Comparison of ENCODE assay signal across 9 mouse cellular contexts in the genomic region with DNA sequence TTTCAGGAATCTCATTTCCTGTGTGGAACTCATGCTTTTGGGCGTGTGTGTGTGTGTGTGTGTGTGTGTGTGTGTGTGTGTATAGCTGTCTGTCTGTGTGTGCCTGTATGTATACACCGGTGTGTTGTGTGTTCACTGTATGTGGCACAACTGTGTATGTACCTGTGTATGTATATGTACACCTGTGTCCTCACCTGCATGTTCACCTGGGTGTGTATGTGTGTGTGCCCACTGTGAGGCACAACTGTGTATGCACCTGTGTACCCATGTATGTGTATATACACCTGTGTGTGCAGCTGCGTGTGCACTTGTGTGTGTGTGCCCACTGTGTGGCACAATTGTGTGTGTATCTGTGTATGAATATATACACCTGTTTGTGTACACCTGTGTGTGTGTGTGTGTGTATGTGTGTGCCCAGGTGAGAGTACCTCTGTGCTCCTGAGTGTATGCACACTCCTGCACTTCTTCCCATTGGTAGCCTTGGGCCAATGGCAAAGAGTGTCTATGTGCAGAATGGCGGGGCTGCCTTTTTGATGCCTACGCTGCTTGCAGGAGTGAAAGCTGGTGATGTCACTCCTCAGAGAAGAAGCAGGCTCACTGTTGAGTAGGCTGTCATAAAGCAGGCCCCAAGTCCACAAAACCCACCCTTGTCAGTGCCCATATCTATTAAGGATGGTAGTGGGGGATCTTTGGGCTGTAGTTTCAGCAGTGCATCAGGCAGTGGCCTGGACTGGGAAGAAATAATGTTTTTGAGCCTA.
A peak's percentile ranks its signal among the peaks of the same experiment; 100 is the strongest.
DNase-seq lines count a peak whose midpoint lies in the region; ATAC-seq and TF ChIP-seq lines count a peak whose summit lies in the region.
"Had no signal": no experiment of that assay in that cellular context is flagged by ENCODE, and none has a peak within 500 bp of the region (broad histone marks: within the 10 kb centered on the region; RNA-seq: fewer than 3 reads in every experiment).

No protein-coding gene starts in this region.

- ATAC-seq in heart, embryonic 15.5 days (replicated peaks; ENCODE audit: insufficient number of reproducible peaks, insufficient read depth, low FRiP score, low read depth) = no peak
- peak; percentile 20; the same call in 1 of the 2 replicates for ATAC-seq in forebrain, postnatal 0 days
- peak; percentile 50 for ATAC-seq in midbrain, embryonic 12.5 days (ENCODE audit: low FRiP score, low read depth)
- ATAC-seq: CD4-positive, CD25-positive, alpha-beta regulatory T cell, adult 4 months had no signal

- intact Hi-C loops in heart, postnatal 14 days (cut with DNase I) = no loop called here

- peaks cover 45% of the 10 kb centered on the region for H3K4me1 ChIP-seq in heart, embryonic 15.5 days (replicated peaks)
- no peaks in the 10 kb centered on the region for H3K4me1 ChIP-seq in forebrain, postnatal 0 days (ENCODE audit: insufficient read depth)
- H3K4me1 ChIP-seq in midbrain, embryonic 12.5 days = peaks cover 55% of the 10 kb centered on the region
- no peaks in the 10 kb centered on the region for H3K4me1 ChIP-seq in cerebellum, adult 2 months (ENCODE audit: control insufficient read depth, insufficient read depth, low read length)

- no peak for TF ChIP-seq CTCF in forebrain, postnatal 0 days (IDR thresholded peaks at IDR 0.05; ENCODE audit: low read depth)
- TF ChIP-seq CTCF in cerebellum, adult 2 months (IDR thresholded peaks at IDR 0.05; ENCODE audit: borderline replicate concordance, insufficient read depth, low read depth, low read length) = no peak

- 78% methylated on average over 5 of the region's 5 CpGs for WGBS in heart, embryonic 15.5 days
- WGBS in forebrain, postnatal 0 days = 72% methylated on average over 5 of the region's 5 CpGs
- WGBS in midbrain, embryonic 12.5 days = 76% methylated on average over 5 of the region's 5 CpGs
- 89% methylated on average over 5 of the region's 5 CpGs for WGBS in cerebellum, adult 2 months

- no peak overlapping the region for H3K9ac ChIP-seq in heart, embryonic 15.5 days
- no peak overlapping the region for H3K9ac ChIP-seq in forebrain, postnatal 0 days
- H3K9ac ChIP-seq in midbrain, embryonic 12.5 days (replicated peaks) = no peak overlapping the region

- H3K4me2 ChIP-seq in heart, embryonic 15.5 days = no peak overlapping the region
- H3K4me2 ChIP-seq in forebrain, postnatal 0 days (ENCODE audit: low read depth) = no peak overlapping the region
- H3K4me2 ChIP-seq in midbrain, embryonic 12.5 days (replicated peaks) = peak overlapping the region; percentile 39

- H3K9me3 ChIP-seq in heart, embryonic 15.5 days (replicated peaks) = no peaks in the 10 kb centered on the region
- no peaks in the 10 kb centered on the region for H3K9me3 ChIP-seq in forebrain, postnatal 0 days (ENCODE audit: low read length)
- H3K9me3 ChIP-seq in midbrain, embryonic 12.5 days = no peaks in the 10 kb centered on the region

- no peak for DNase-seq in heart, postnatal 14 days
- peak; percentile 40 for DNase-seq in Muller cell, postnatal 12 days (ENCODE audit: inconsistent ontology term)
- no peak for DNase-seq in forebrain, postnatal 0 days
- no peak for DNase-seq in ovary, postnatal 14 days (ENCODE audit: low spot score)
- DNase-seq in cerebellum, adult 2 months = no peak
- DNase-seq in layer of hippocampus, postnatal 14 days (ENCODE audit: low spot score in 2 of 2) = no peak

- H3K27ac ChIP-seq in heart, embryonic 15.5 days = peak overlapping the region; percentile 61; the same call in 1 of the 2 replicates
- H3K27ac ChIP-seq in forebrain, postnatal 0 days (ENCODE audit: low read depth, low read length) = 0 out of 2 replicates have a peak overlapping the region, but pooled peaks have one; percentile 35
- H3K27ac ChIP-seq in midbrain, embryonic 12.5 days (replicated peaks) = peak overlapping the region; percentile 77
- H3K27ac ChIP-seq in cerebellum, adult 2 months (ENCODE audit: insufficient read depth, low read length) = no peak overlapping the region

- H3K36me3 ChIP-seq in heart, embryonic 15.5 days = peaks cover 5% of the 10 kb centered on the region; the same call in 1 of the 2 replicates
- H3K36me3 ChIP-seq in forebrain, postnatal 0 days (ENCODE audit: insufficient read depth) = no peaks in the 10 kb centered on the region
- H3K36me3 ChIP-seq in midbrain, embryonic 12.5 days = peaks cover 16% of the 10 kb centered on the region; the same call in 1 of the 2 replicates

- TF ChIP-seq POLR2A in cerebellum, adult 2 months (IDR thresholded peaks at IDR 0.05; ENCODE audit: borderline replicate concordance, insufficient read depth, low read length) = no peak

- no peaks in the 10 kb centered on the region for H3K27me3 ChIP-seq in heart, embryonic 15.5 days
- H3K27me3 ChIP-seq in forebrain, postnatal 0 days (ENCODE audit: insufficient read depth, low read length) = no peaks in the 10 kb centered on the region
- H3K27me3 ChIP-seq in midbrain, embryonic 12.5 days = no peaks in the 10 kb centered on the region
- H3K27me3 ChIP-seq in cerebellum, adult 2 months (ENCODE audit: control insufficient read depth, insufficient read depth, low read length) = no peaks in the 10 kb centered on the region; the same call in 1 of the 2 replicates

- H3K4me3 ChIP-seq in heart, embryonic 15.5 days = no peak overlapping the region
- H3K4me3 ChIP-seq in forebrain, postnatal 0 days (ENCODE audit: low read depth, low read length) = no peak overlapping the region
- H3K4me3 ChIP-seq in midbrain, embryonic 12.5 days = no peak overlapping the region
- H3K4me3 ChIP-seq in cerebellum, adult 2 months (replicated peaks; ENCODE audit: insufficient read depth, low read depth, low read length) = no peak overlapping the region
